Mouse (Mus musculus) embryonic facial prominence, embryonic 14.5 days (tissue): ENCODE data around the gene Scarf1. TPM values are rescaled to one million over a fixed set of nuclear protein-coding genes. Genes with fewer than 3 reads are reported as not detected.

Experiments used
- ATAC-seq: fragments of 200-750 bp; cut with Nextera tagmentation; 2 replicates; pipeline ENCODE4 v1.8.0; 2017; ENCODE audit warnings: low read depth, moderate number of reproducible peaks, moderate TSS enrichment
- DNase-seq: peaks from one replicate; pipeline ENCODE4 v3.0.0-alpha.2; 2015; ENCODE audit warnings: low spot score
- H3K27ac ChIP-seq: fragments of 300-500 bp; sonication (generic); replicated peaks from 2 replicates; pipeline ENCODE4 v1.5.1; 2014; ENCODE audit warnings: low read depth, mild to moderate bottlenecking, low read length, moderate library complexity
- H3K27me3 ChIP-seq: fragments of 300-500 bp; sonication (generic); replicated peaks from 2 replicates; pipeline ENCODE4 v1.6.1; 2014; ENCODE audit warnings: low read length; ENCODE audit not compliant: control insufficient read depth, insufficient read depth
- H3K36me3 ChIP-seq: fragments of 300-500 bp; sonication (generic); 2 replicates; pipeline ENCODE4 v1.6.1; 2014; ENCODE audit warnings: low read length, mixed read lengths; ENCODE audit not compliant: control insufficient read depth, insufficient read depth
- H3K4me1 ChIP-seq: fragments of 300-500 bp; sonication (generic); 2 replicates; pipeline ENCODE4 v1.6.1; 2014; ENCODE audit warnings: antibody characterized with exemption, low read length; ENCODE audit not compliant: control insufficient read depth, insufficient read depth
- H3K4me2 ChIP-seq: fragments of 300-500 bp; sonication (generic); 2 replicates; pipeline ENCODE4 v1.6.1; 2014; ENCODE audit warnings: low read depth, mild to moderate bottlenecking, low read length, moderate library complexity, mixed read lengths
- H3K4me3 ChIP-seq: fragments of 300-500 bp; sonication (generic); 2 replicates; pipeline ENCODE4 v1.5.1; 2014; ENCODE audit warnings: low read depth, mild to moderate bottlenecking, low read length
- H3K9ac ChIP-seq: fragments of 300-500 bp; sonication (generic); 2 replicates; pipeline ENCODE4 v1.6.1; 2014; ENCODE audit warnings: low read depth, mild to moderate bottlenecking, low read length, moderate library complexity, mixed read lengths
- H3K9me3 ChIP-seq: fragments of 300-500 bp; sonication (generic); 2 replicates; pipeline ENCODE4 v1.6.1; 2016; ENCODE audit warnings: low read length; ENCODE audit not compliant: control insufficient read depth
- WGBS: fragments of 180-500 bp; shearing (Covaris S2); extraction: QIAGEN DNeasy Blood & Tissue Kit; methylation state at CpG from one replicate; pipeline ENCODE4 v1.1.7; 2014; 5-methylcytosine and 5-hydroxymethylcytosine counted together
- polyA plus RNA-seq: library from polyadenylated mRNA; unstranded; fragments of >200 nt; fragmentation: Nextera tagmentation; extraction: Ambion mirVana; gene quantifications from 2 replicates; pipeline ENCODE4 v1.2.1, GENCODE M21; 2014

The Scarf1 gene
- polyA plus RNA-seq, 1 experiment from 2014 or later: 6.9 TPM

DNA sequence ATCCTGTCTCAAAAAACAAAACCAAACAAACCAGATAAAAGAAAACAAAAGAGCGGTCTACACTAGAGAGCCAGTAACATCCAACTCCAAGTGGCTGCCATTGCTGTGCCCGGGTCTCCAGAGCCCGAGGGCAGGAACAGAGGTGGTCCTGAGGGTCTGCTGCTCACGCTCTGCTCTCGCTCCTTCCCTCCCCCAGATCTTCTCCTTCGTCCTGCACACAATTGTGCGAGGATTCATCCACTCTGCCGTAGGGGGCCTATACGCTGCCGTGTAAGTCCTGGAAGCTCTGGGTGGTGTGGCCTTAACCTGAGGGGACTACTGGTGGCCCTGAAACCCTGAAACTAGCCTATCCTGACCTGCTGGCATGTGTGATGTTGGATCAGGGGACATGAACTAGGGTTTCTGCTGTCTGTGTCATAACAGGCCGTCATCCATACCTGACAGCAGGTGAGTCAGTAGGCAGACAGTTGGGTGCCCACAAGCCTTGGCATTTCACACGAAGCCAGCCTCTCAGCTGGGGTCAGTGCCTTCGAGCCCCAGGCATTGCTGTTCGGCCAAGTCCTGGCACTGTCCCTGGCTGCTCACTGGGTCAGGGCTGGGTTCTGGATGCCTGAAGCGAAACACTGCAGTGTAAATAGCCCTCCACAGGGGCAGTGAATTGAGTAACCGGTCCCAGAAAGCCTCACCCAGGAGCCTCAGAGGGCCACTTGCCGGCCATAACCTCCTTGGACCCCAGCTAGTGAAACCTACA is 57.2 kb downstream of the Scarf1 start:
- 90% methylated on average over 17 of the region's 17 CpGs for WGBS
- Histone ChIP-seq H3K9me3 (no peaks in the 10 kb centered on the region), H3K36me3 (no peaks in the 10 kb centered on the region), H3K4me3 (no peak overlapping the region), H3K4me2 (no peak overlapping the region), H3K27ac (no peak overlapping the region), H3K27me3 (no peaks in the 10 kb centered on the region), H3K4me1 (peaks cover 15% of the 10 kb centered on the region), H3K9ac (no peak overlapping the region)
- ATAC-seq: no peak
- DNase-seq: no peak

DNA sequence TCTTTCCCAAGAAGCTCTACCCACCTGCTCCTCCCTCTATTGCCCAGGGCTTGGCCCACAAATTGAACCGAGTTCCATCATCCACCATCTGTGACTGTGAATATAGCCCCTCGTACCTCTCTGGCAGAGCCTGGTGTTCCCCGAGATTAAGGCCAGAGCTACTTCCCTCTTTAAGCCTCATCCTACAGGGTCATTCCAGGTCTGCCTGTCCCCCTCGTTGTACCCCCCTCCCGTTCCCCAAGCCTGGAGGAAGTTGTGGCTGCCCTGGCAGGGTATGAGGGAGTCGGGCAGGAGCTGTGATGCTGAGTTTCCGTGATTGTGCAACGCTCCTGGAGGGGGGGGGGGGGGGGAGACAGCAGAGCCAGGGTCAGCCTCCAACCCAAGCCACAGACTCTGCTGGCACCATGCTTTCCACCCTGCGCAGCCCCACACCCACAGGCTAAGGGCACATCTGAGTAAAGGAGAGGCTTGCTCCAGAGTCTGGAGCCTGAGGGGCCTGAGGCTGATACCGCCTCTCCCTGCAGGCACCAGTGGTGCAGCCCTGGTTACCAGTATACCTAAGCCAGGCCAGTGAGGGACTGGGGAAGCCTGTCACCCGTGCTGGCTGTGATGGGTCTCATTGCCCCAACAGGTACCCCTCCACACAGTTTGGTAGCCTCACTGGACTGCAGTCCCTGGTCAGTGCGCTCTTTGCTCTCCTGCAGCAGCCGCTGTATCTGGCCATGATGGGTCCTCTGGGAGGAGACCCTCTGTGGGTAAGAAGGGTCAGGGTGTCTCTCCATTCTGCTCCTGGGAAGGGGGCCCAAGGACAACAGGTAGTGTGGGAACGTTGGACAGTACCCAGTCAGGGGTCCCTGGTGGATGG is 58.0 kb downstream of the Scarf1 start:
- WGBS: 70% methylated on average over 13 of the region's 14 CpGs

GRCm38 (mm10) chr11:75572301-75572791 is 59.0 kb downstream of the Scarf1 start:
- Histone ChIP-seq H3K27me3 (no peaks in the 10 kb centered on the region), H3K4me1 (peaks cover 15% of the 10 kb centered on the region), H3K27ac (peak overlapping the region; percentile 53), H3K4me3 (no peak overlapping the region), H3K9ac (peak overlapping the region; percentile 52), H3K36me3 (no peaks in the 10 kb centered on the region), H3K9me3 (no peaks in the 10 kb centered on the region), H3K4me2 (peak overlapping the region; percentile 32)
- DNase-seq (peak; percentile 36), ATAC-seq (no peak)
- whole genome bisulfite sequencing: 7% methylated on average over 8 of the region's 10 CpGs

More for the DNA sequence above, 58.0 kb downstream of the Scarf1 start:
- H3K4me1 ChIP-seq: peaks cover 15% of the 10 kb centered on the region
- no peaks in the 10 kb centered on the region for H3K9me3 ChIP-seq
- no peak for DNase-seq
- H3K36me3 ChIP-seq: no peaks in the 10 kb centered on the region
- H3K9ac ChIP-seq: no peak overlapping the region
- ATAC-seq: no peak
- H3K27ac ChIP-seq: no peak overlapping the region
- H3K27me3 ChIP-seq: no peaks in the 10 kb centered on the region
- no peak overlapping the region for H3K4me2 ChIP-seq
- no peak overlapping the region for H3K4me3 ChIP-seq

DNA sequence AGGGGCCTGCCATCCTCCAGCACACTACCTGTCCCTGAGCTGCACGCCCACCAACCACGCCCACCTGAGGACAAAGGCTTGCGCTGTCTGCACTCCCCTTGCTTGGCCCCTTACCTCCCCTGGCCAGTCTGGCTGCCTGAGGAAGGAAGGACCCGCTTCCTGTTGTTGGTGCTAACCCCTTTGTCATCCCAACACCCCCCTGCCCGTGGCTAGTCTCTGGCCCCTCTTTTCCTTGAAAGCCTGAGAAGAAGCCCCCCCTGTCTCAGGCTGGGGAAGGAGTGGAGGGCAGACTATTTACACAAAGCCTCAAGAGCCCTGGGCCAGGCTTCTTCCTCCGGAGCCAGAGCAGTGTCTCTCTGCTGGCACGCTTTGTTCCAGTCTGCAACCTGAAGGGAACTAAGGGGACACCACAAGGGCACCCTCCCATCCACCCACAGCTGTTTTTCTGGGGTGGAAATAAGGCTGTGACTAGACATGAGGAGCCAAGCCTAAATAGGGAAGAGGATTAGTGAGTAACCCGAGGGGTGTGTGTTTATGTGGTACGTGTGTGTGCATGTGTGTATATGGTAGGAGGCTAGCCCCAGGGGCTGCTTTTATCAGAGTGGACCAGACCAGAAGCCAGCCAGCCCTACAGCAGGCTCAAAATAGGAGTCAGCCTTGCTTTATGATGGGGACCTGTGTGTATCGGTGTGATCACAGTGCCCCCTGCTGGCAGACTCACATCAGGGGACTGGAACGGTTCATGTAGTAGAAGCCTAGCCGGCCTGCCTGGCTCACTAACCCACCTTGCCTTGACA is 59.7 kb downstream of the Scarf1 start:
- 11% methylated on average over 12 of the region's 12 CpGs for WGBS
- Histone ChIP-seq H3K27me3 (no peaks in the 10 kb centered on the region), H3K4me2 (peak overlapping the region; percentile 32), H3K27ac (peak overlapping the region; percentile 53), H3K36me3 (no peaks in the 10 kb centered on the region), H3K4me3 (no peak overlapping the region), H3K9me3 (no peaks in the 10 kb centered on the region), H3K9ac (peak overlapping the region; percentile 52), H3K4me1 (peaks cover 15% of the 10 kb centered on the region)
- peak; percentile 91 for ATAC-seq
- DNase-seq: peak; percentile 94

GRCm38 (mm10) chr11:75574378-75575123 is 61.2 kb downstream of the Scarf1 start:
- Histone ChIP-seq H3K4me3 (no peak overlapping the region), H3K9me3 (no peaks in the 10 kb centered on the region), H3K27me3 (no peaks in the 10 kb centered on the region), H3K27ac (no peak overlapping the region), H3K4me2 (no peak overlapping the region), H3K9ac (no peak overlapping the region), H3K36me3 (no peaks in the 10 kb centered on the region), H3K4me1 (peaks cover 15% of the 10 kb centered on the region)
- DNase-seq (no peak), ATAC-seq (no peak)
- 87% methylated on average over 5 of the region's 5 CpGs for WGBS

DNA sequence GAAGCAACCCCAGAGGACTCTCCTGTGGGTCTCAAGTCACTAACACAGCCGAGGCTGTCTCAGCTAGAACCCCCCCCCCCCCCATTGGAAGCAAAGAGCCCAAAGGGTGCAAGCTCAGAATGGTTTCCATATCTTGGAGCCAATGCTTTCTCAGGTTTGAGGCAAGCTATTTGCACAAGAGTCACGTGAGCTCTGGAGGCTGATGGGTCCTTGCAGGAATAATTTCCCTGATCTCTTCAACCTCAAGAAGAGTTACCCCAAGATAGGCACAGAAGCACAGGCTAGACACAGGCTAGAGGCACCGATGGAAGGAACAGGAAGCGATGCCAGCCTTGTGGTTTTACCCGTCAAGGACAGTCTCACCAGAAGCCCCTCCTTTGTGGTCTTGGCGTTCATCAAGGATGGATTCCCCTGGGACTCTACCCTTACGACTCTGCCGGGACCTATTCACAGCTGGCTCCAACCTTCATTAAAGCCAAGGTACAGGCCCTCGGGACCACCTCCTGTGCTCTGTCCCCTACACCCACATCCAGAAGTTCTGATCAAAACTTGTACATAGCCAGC is 62.3 kb downstream of the Scarf1 start:
- H3K9me3 ChIP-seq: no peaks in the 10 kb centered on the region
- H3K27me3 ChIP-seq: no peaks in the 10 kb centered on the region
- no peak overlapping the region for H3K4me2 ChIP-seq
- ATAC-seq: no peak
- no peak overlapping the region for H3K9ac ChIP-seq
- no peaks in the 10 kb centered on the region for H3K36me3 ChIP-seq
- no peak overlapping the region for H3K4me3 ChIP-seq
- H3K4me1 ChIP-seq: peaks cover 15% of the 10 kb centered on the region
- DNase-seq: no peak
- H3K27ac ChIP-seq: no peak overlapping the region
- 67% methylated on average over 9 of the region's 9 CpGs for WGBS
